Mouse (Mus musculus) myocyte (in vitro differentiated cells): ENCODE data around the gene Tescl. TPM values are rescaled to one million over a fixed set of nuclear protein-coding genes. Genes with fewer than 3 reads are reported as not detected.
A peak's percentile ranks its signal among the peaks of the same experiment; 100 is the strongest.

Experiments used
- H3K27me3 ChIP-seq: one replicate; pipeline ENCODE4 v1.6.1; 2011; ENCODE audit not compliant: control insufficient read depth, insufficient read depth, insufficient read length
- H3K36me3 ChIP-seq: one replicate; pipeline ENCODE4 v1.6.1; 2011; ENCODE audit not compliant: control insufficient read depth, insufficient read depth
- H3K4me2 ChIP-seq: one replicate; pipeline ENCODE4 v1.6.1; 2011; ENCODE audit warnings: low read depth, control low read depth
- H3K4me3 ChIP-seq: one replicate; pipeline ENCODE4 v1.5.1; 2011; ENCODE audit warnings: mild to moderate bottlenecking, control low read depth, moderate library complexity
- H3K79me2 ChIP-seq: one replicate; pipeline ENCODE4 v1.6.1; 2011; ENCODE audit not compliant: control insufficient read depth, insufficient read depth
- H3ac ChIP-seq: one replicate; pipeline ENCODE4 v1.6.1; 2011; ENCODE audit not compliant: control insufficient read depth, insufficient read length
- CEBPB ChIP-seq: IDR thresholded peaks from 2 replicates; pipeline ENCODE4 v1.6.1; 2011; ENCODE audit warnings: mild to moderate bottlenecking, moderate library complexity; ENCODE audit not compliant: poor library complexity, insufficient read depth, severe bottlenecking
- E2F4 ChIP-seq: IDR thresholded peaks from one replicate; pipeline ENCODE4 v1.6.1; 2011; ENCODE audit warnings: mild to moderate bottlenecking, control low read depth, moderate library complexity; ENCODE audit not compliant: insufficient read depth
- MAX ChIP-seq: IDR thresholded peaks from one replicate; pipeline ENCODE4 v1.6.1; 2011; ENCODE audit warnings: low read depth, mild to moderate bottlenecking, control low read depth
- MYOD1 ChIP-seq, 3 experiments: IDR thresholded peaks; one replicate each; pipeline ENCODE4 v1.6.1; 2011; ENCODE audit warnings: control low read depth in 2 of 3, low read depth in 2 of 3, mild to moderate bottlenecking in 2 of 3, moderate library complexity in 1 of 3; ENCODE audit not compliant: insufficient read length in 2 of 3, control insufficient read depth in 1 of 3
- MYOG ChIP-seq, 3 experiments: IDR thresholded peaks; one replicate each; pipeline ENCODE4 v1.6.1; 2011; ENCODE audit warnings: control low read depth in 2 of 3, low read depth in 2 of 3, mild to moderate bottlenecking in 2 of 3; ENCODE audit not compliant: insufficient read length in 2 of 3, control insufficient read depth in 1 of 3, insufficient read depth in 1 of 3
- POLR2A ChIP-seq: IDR thresholded peaks from one replicate; pipeline ENCODE4 v1.6.1; 2011; ENCODE audit warnings: low read depth, mild to moderate bottlenecking, control low read depth, moderate library complexity; ENCODE audit not compliant: insufficient read length
- POLR2AphosphoS2 ChIP-seq: IDR thresholded peaks from one replicate; pipeline ENCODE4 v1.6.1; 2011; ENCODE audit warnings: low read depth, control low read depth; ENCODE audit not compliant: insufficient read length
- REST ChIP-seq: IDR thresholded peaks from one replicate; pipeline ENCODE4 v1.6.1; 2011; ENCODE audit warnings: mild to moderate bottlenecking, control low read depth, moderate library complexity; ENCODE audit not compliant: insufficient read depth, insufficient read length
- SRF ChIP-seq: IDR thresholded peaks from one replicate; pipeline ENCODE4 v1.6.1; 2011; ENCODE audit warnings: low read depth; ENCODE audit not compliant: control insufficient read depth, insufficient read length
- TCF12 ChIP-seq: IDR thresholded peaks from one replicate; pipeline ENCODE4 v1.6.1; 2011; ENCODE audit warnings: mild to moderate bottlenecking, control low read depth; ENCODE audit not compliant: poor library complexity, insufficient read depth, severe bottlenecking
- TCF3 ChIP-seq: IDR thresholded peaks from one replicate; pipeline ENCODE4 v1.6.1; 2011; ENCODE audit warnings: low read depth, control low read depth; ENCODE audit not compliant: insufficient read length
- USF1 ChIP-seq: IDR thresholded peaks from one replicate; pipeline ENCODE4 v1.6.1; 2011; ENCODE audit warnings: low read depth, mild to moderate bottlenecking, control low read depth, moderate library complexity
- polyA plus RNA-seq: library from polyadenylated mRNA; unstranded; fragments of >200 nt; fragmentation: generic; extraction: Trizol; gene quantifications from one replicate; pipeline ENCODE4 v1.2.1, GENCODE M21; 2012; ENCODE audit warnings: missing spikeins

Tescl gene
- polyA plus RNA-seq, 1 experiment, result 0.05 TPM

DNA sequence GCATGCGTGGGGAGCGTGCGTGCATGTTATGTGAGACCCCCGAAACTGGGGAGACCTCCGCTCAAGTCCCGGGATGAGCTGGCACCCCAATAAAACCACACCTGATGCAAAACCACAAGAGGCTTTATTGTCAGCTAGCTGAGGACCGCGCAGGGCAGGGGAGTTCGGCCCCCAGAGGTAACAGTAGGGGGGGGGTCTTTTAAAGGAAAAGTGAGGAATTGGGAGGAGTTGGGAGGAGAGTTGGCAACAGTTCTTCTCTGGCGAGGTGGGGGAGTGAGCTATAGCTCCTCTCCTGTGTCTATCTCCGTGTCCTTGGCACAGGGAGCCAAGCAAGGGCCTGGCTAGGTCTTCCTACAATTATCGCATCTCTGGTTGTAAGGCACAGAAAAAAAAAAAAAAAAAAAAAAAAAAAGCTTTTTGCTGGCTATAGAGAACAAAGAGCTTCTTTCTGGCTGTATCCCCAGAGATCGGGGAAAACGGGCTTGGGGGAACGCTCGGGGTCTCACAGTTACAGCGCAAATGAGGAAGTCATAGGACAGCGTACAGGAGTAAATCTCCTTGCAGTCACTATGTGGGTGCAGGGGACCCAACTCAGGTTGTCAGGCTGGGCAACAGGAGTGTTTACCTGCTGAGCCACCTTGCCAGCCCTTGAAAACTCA lies 33.8 kb downstream of the Tescl start:
- peak overlapping the region; percentile 65 for H3K4me3 ChIP-seq
- no peaks in the 10 kb centered on the region for H3K27me3 ChIP-seq
- no peaks in the 10 kb centered on the region for H3K79me2 ChIP-seq
- no peaks in the 10 kb centered on the region for H3K36me3 ChIP-seq
- no peak overlapping the region for H3ac ChIP-seq
- peak overlapping the region; percentile 69 for H3K4me2 ChIP-seq
- TF ChIP-seq MYOD1 (IDR thresholded peaks at IDR 0.05; ENCODE audit: control insufficient read depth in 1 of 3, insufficient read length in 2 of 3, low read depth in 2 of 3), result no peak
- TF ChIP-seq TCF3, result no peak
- no peak for TF ChIP-seq MAX
- TF ChIP-seq E2F4, result no peak

DNA sequence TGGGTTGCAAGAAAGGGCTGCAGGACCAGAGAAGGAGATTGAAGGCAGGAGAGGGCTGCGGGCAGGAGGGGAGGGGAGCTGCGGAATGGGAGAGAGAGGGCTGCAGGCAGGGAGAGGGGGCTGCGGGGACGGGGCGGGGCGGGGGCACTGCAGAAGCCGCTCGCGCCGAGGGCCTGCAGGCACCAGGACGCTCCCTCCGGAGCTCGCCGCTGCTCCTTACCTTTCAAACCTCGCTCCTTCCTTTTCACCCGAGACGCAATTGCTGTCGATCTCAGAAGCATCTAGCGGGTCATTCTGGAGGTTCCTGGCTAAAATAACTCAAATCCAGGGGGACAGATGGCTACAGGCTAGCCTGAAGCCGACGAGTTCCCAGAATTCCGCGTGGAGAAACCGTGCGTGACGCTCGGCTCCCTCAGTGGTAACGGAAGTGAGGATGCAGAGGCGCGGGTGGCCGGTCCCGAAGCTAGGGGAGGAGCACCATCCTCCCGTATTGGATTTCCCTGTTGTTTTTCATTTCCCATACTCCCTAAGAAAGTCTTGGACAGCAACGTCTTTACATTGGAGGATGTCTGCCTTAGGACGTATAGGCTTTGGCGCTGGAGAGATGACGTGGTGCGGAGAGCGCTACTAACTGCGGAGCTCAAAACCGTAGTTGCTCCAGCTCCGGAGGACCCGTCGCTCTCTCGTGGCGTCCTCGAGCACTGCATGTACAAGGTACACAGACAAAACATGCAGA lies 34.6 kb downstream of the Tescl start:
- peak overlapping the region; percentile 58 for H3K4me2 ChIP-seq
- H3K79me2 ChIP-seq, result no peaks in the 10 kb centered on the region
- peak overlapping the region; percentile 65 for H3K4me3 ChIP-seq
- no peaks in the 10 kb centered on the region for H3K36me3 ChIP-seq
- H3K27me3 ChIP-seq, result no peaks in the 10 kb centered on the region
- H3ac ChIP-seq, result peak overlapping the region; percentile 74
- TF ChIP-seq POLR2AphosphoS2, result no peak
- peak; percentile 50 for TF ChIP-seq POLR2A
- no peak for TF ChIP-seq MYOD1 (IDR thresholded peaks at IDR 0.05; ENCODE audit: control insufficient read depth in 1 of 3, insufficient read length in 2 of 3, low read depth in 2 of 3)

DNA sequence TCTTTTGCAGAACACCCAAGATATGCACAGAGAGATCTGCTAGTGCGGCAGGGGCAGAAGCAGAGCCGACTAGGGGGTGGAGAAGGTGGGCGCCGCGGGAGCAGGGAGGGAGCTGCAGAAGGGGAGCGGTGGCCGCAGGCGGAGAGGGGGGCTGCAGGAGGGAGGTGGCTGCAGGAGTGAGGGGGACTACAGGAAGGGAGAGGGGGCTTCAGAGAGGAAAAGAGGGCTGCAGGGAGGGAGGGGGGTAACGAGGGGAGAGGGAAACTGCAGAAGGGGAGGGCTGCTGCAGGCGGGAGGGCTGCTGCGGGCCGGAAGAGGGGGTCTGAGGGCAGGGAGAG lies 35.1 kb downstream of the Tescl start:
- Histone ChIP-seq H3K79me2 (no peaks in the 10 kb centered on the region), H3K36me3 (no peaks in the 10 kb centered on the region), H3K4me3 (peak overlapping the region; percentile 65), H3K4me2 (peak overlapping the region; percentile 58), H3K27me3 (no peaks in the 10 kb centered on the region), H3ac (peak overlapping the region; percentile 74)
- TF ChIP-seq SRF (no peak), POLR2AphosphoS2 (no peak), MYOD1 (IDR thresholded peaks at IDR 0.05; ENCODE audit: control insufficient read depth in 1 of 3, insufficient read length in 2 of 3, low read depth in 2 of 3) (no peak), REST (no peak), CEBPB (no peak), POLR2A (no peak), USF1 (no peak), MYOG (IDR thresholded peaks at IDR 0.05; ENCODE audit: control insufficient read depth in 1 of 3, insufficient read depth in 1 of 3, insufficient read length in 2 of 3, low read depth in 2 of 3) (no peak)

DNA sequence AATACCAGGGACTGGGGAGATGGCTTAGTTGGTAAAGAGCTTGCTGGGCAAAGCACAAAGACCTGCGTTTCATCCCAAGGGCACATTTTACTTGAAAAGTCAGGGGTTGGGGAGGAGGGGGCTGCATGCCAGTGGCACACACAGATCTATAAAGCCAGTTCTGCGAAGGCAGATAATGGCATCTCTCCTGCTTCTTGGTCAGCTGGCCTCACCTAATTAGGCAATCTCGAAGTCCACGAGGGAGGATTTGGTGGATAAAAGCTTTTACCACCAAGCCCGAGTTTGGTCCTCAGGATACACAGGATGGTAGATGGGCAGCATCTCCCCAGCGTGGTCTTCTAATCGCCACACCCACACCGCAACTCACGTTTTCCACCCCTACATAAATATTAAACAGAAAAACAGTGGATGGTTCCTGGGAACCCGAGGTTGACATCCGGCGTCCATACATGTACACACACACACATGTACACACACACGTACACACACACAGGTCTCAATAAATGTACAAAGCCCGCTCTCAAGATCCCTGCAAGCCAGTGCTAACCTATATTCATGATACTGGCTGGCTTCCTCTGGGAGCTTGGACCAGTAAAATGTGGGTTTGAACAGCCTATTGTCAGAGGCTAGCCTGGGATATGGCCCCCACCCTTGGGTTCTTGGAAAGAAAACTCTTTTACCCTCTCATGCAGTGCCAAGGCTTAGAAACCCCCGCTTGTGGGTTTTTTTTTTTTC lies 36.2 kb downstream of the Tescl start:
- no peak overlapping the region for H3K4me3 ChIP-seq
- H3K36me3 ChIP-seq, result no peaks in the 10 kb centered on the region
- no peak overlapping the region for H3K4me2 ChIP-seq

DNA sequence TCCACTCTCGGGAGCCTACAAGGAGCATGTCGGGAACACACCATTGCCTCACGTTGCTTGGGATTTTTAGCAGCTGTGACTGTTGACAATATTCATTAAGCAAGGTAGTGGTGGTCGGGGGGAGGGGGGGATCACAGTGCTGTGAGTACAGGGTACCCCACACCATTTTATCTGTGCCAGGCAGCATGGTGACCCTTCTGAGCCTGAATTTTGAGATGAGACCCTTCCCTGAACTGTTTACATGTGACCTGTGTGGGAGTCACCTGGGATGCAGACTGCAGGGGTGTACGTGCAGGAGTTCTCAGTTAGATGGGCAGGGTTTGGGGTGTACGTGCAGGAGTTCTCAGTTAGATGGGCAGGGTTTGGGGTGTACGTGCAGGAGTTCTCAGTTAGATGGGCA lies 37.4 kb downstream of the Tescl start:
- no peaks in the 10 kb centered on the region for H3K79me2 ChIP-seq
- H3K36me3 ChIP-seq, result no peaks in the 10 kb centered on the region
- no peak overlapping the region for H3ac ChIP-seq
- H3K27me3 ChIP-seq, result no peaks in the 10 kb centered on the region
- no peak overlapping the region for H3K4me2 ChIP-seq
- TF ChIP-seq SRF (no peak), MYOG (IDR thresholded peaks at IDR 0.05; ENCODE audit: control insufficient read depth in 1 of 3, insufficient read depth in 1 of 3, insufficient read length in 2 of 3, low read depth in 2 of 3) (no peak), E2F4 (no peak), MAX (no peak), MYOD1 (IDR thresholded peaks at IDR 0.05; ENCODE audit: control insufficient read depth in 1 of 3, insufficient read length in 2 of 3, low read depth in 2 of 3) (no peak), CEBPB (no peak), REST (no peak), TCF12 (no peak), POLR2AphosphoS2 (no peak), POLR2A (no peak), USF1 (no peak), TCF3 (no peak)
- H3K4me3 ChIP-seq, result no peak overlapping the region

More for the DNA sequence above, 36.2 kb downstream of the Tescl start:
- Histone ChIP-seq H3K27me3 (no peaks in the 10 kb centered on the region), H3ac (no peak overlapping the region), H3K79me2 (no peaks in the 10 kb centered on the region)
- TF ChIP-seq USF1 (no peak), MYOG (IDR thresholded peaks at IDR 0.05; ENCODE audit: control insufficient read depth in 1 of 3, insufficient read depth in 1 of 3, insufficient read length in 2 of 3, low read depth in 2 of 3) (no peak), TCF12 (no peak), TCF3 (no peak), SRF (no peak)
